ENCODE assay signal across 8 mouse cellular contexts in the genomic region with DNA sequence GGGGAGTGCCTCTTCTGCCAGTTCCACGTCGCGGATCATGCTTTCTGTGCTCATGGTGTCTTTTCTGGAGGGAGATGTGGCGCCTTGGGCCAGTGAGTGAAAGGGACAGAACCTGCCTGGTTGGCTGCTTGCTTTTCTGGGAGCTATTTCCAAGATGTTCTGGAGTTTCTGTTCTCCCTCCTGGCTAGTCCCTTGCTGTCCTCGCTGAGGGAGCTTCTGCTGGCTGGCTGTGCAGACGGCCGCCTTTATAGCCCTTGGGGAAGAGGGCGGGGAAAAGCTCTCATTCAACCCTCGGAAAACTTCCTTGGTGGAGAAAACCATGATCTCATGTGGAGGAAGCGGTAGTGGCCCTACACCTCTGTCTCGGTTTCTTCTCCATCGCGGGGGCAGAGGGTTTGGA. TPM values are rescaled to one million over a fixed set of nuclear protein-coding genes. Genes with fewer than 3 reads are reported as not detected.
DNase-seq lines count a peak whose midpoint lies in the region; ATAC-seq and TF ChIP-seq lines count a peak whose summit lies in the region.

A gene (minus strand): TSS at position 221 of the 400 bp plus-strand sequence.

- H3K9ac ChIP-seq in MEL (ENCODE audit: control insufficient read depth, low read depth, low read length, poor library complexity, severe bottlenecking): peak within 1 kb of the TSS; percentile 56
- H3K9ac ChIP-seq in embryonic facial prominence, embryonic 11.5 days (replicated peaks; ENCODE audit: low read length): peak within 1 kb of the TSS; percentile 18; the same call in 1 of the 2 replicates
- 0 out of 2 replicates have a peak within 1 kb of the TSS, but pooled peaks have one; percentile 26 for H3K9ac ChIP-seq in intestine, postnatal 0 days (ENCODE audit: low read depth, low read length)

- H3K27ac ChIP-seq in MEL (ENCODE audit: control insufficient read depth, low read depth, low read length) (peak within 1 kb of the TSS; percentile 45), macrophage (peak within 1 kb of the TSS; percentile 99)
- H3K27ac ChIP-seq in embryonic facial prominence, embryonic 11.5 days (replicated peaks; ENCODE audit: low read depth, low read length): no peak within 1 kb of the TSS
- no peak within 1 kb of the TSS for H3K27ac ChIP-seq in intestine, postnatal 0 days (ENCODE audit: low read depth, low read length)

- H3K4me3 ChIP-seq in MEL (ENCODE audit: control insufficient read depth in 1 of 2, insufficient read depth in 1 of 2, low read depth in 2 of 2, low read length in 2 of 2) (peak within 1 kb of the TSS; percentile 48 to 61), macrophage (ENCODE audit: inconsistent target) (peak within 1 kb of the TSS; percentile 92)
- H3K4me3 ChIP-seq in embryonic facial prominence, embryonic 11.5 days (ENCODE audit: low read depth, low read length): no peak within 1 kb of the TSS
- H3K4me3 ChIP-seq in intestine, postnatal 0 days (ENCODE audit: low read depth, low read length): 0 out of 2 replicates have a peak within 1 kb of the TSS, but pooled peaks have one; percentile 9

- H3K27me3 ChIP-seq in MEL (ENCODE audit: control insufficient read depth in 1 of 2, insufficient read depth in 2 of 2, low read length in 2 of 2): no peaks in the 10 kb centered on the region
- peaks cover 8% of the 10 kb centered on the region for H3K27me3 ChIP-seq in embryonic facial prominence, embryonic 11.5 days (ENCODE audit: control insufficient read depth, insufficient read depth, low read length)
- peaks cover 16% of the 10 kb centered on the region for H3K27me3 ChIP-seq in intestine, postnatal 0 days (replicated peaks; ENCODE audit: control insufficient read depth, insufficient read depth, low read length)

- H3K79me2 ChIP-seq in MEL (ENCODE audit: control insufficient read depth, insufficient read depth, low read length, poor library complexity): no peaks in the 10 kb centered on the region
- H3K79me2 ChIP-seq in macrophage (ENCODE audit: inconsistent target): peaks cover 31% of the 10 kb centered on the region

- TF ChIP-seq EP300 in MEL (IDR thresholded peaks at IDR 0.05; ENCODE audit: low read depth in 1 of 2, low read length in 2 of 2): no peak

- no peaks in the 10 kb centered on the region for H3K9me3 ChIP-seq in MEL (replicated peaks; ENCODE audit: insufficient read depth, low read length)
- no peaks in the 10 kb centered on the region for H3K9me3 ChIP-seq in embryonic facial prominence, embryonic 11.5 days (replicated peaks; ENCODE audit: control insufficient read depth, low read length)
- no peaks in the 10 kb centered on the region for H3K9me3 ChIP-seq in intestine, postnatal 0 days (ENCODE audit: control insufficient read depth)

- no peak for ATAC-seq in embryonic facial prominence, embryonic 11.5 days (replicated peaks; ENCODE audit: insufficient number of reproducible peaks, low FRiP score, low TSS enrichment, low read depth)
- no peak for ATAC-seq in intestine, postnatal 0 days

- no peak for TF ChIP-seq CTCF in MEL (IDR thresholded peaks at IDR 0.05 in 2 of 3, conservative IDR thresholded peaks at IDR 0.05 in 1 of 3; ENCODE audit: control insufficient read depth in 1 of 3, insufficient read depth in 1 of 3, low read depth in 2 of 3, low read length in 3 of 3, poor library complexity in 1 of 3, severe bottlenecking in 1 of 3)
- TF ChIP-seq CTCF in intestine, postnatal 0 days (IDR thresholded peaks at IDR 0.05; ENCODE audit: low read depth): no peak

- 44% methylated on average over 13 of the region's 13 CpGs for WGBS in embryonic facial prominence, embryonic 11.5 days
- 24% methylated on average over 13 of the region's 13 CpGs for WGBS in intestine, postnatal 0 days
- 1% methylated on average over 13 of the region's 13 CpGs for WGBS in macrophage (ENCODE audit: missing documents)

- TF ChIP-seq RAD21 in MEL (IDR thresholded peaks at IDR 0.05; ENCODE audit: low read depth, low read length): no peak

- H3K4me2 ChIP-seq in embryonic facial prominence, embryonic 11.5 days (ENCODE audit: low read depth, low read length): no peak within 1 kb of the TSS
- peak within 1 kb of the TSS; percentile 45 for H3K4me2 ChIP-seq in intestine, postnatal 0 days (replicated peaks; ENCODE audit: low read depth)

- TF ChIP-seq POLR2A in MEL (IDR thresholded peaks at IDR 0.05; ENCODE audit: control insufficient read depth in 1 of 2, insufficient read depth in 1 of 2, low read depth in 1 of 2, low read length in 2 of 2, poor library complexity in 1 of 2): peak; percentile 63 to 90; a peak in 3 of 4 replicates

- DNase-seq in MEL (ENCODE audit: low read depth, low spot score): peak; percentile 70
- no peak for DNase-seq in embryonic facial prominence, embryonic 11.5 days (ENCODE audit: low spot score)
- DNase-seq in neural tube, embryonic 10.5 days (ENCODE audit: extremely low spot score, low spot score): no peak
- DNase-seq in layer of hippocampus, adult 9-11 months: no peak
- DNase-seq in layer of hippocampus, postnatal 10 days (ENCODE audit: low spot score in 2 of 2): no peak
- DNase-seq in cerebellum, postnatal 10 days: no peak

- H3K4me1 ChIP-seq in MEL (ENCODE audit: control insufficient read depth in 1 of 2, insufficient read depth in 2 of 2, low read length in 2 of 2): peaks cover 5 to 15% of the 10 kb centered on the region in 2 experiments; a peak in 3 of 4 replicates
- H3K4me1 ChIP-seq in embryonic facial prominence, embryonic 11.5 days (ENCODE audit: control insufficient read depth, insufficient read depth, low read length): no peaks in the 10 kb centered on the region
- H3K4me1 ChIP-seq in intestine, postnatal 0 days (replicated peaks; ENCODE audit: control insufficient read depth, insufficient read depth, low read length): no peaks in the 10 kb centered on the region

- peaks cover 0 to 8% of the 10 kb centered on the region in 2 experiments; a peak in 2 of 4 replicates for H3K36me3 ChIP-seq in MEL (ENCODE audit: control insufficient read depth in 1 of 2, insufficient read depth in 2 of 2, low read length in 2 of 2)
- H3K36me3 ChIP-seq in embryonic facial prominence, embryonic 11.5 days (replicated peaks; ENCODE audit: control insufficient read depth, insufficient read depth, low read depth, low read length): no peaks in the 10 kb centered on the region
- no peaks in the 10 kb centered on the region for H3K36me3 ChIP-seq in intestine, postnatal 0 days (ENCODE audit: control insufficient read depth, insufficient read depth)
- H3K36me3 ChIP-seq in macrophage (ENCODE audit: inconsistent target): peaks cover 7% of the 10 kb centered on the region; the same call in 1 of the 2 replicates

TF ChIP-seq in MEL, 35 proteins besides CTCF, POLR2A, EP300 and RAD21:
- peak; percentile 93 for TF ChIP-seq ZMIZ1 (IDR thresholded peaks at IDR 0.05; ENCODE audit: low read depth, low read length)
- TF ChIP-seq TBP (IDR thresholded peaks at IDR 0.05; ENCODE audit: low read depth, low read length): peak; percentile 94
- TF ChIP-seq TCF12 (IDR thresholded peaks at IDR 0.05; ENCODE audit: low read depth, low read length): no peak
- TF ChIP-seq UBTF (IDR thresholded peaks at IDR 0.05; ENCODE audit: borderline replicate concordance, insufficient read depth, low read depth, low read length): no peak
- TF ChIP-seq NELFE (IDR thresholded peaks at IDR 0.05; ENCODE audit: low read depth, low read length): peak; percentile 69
- no peak for TF ChIP-seq SMC3 (IDR thresholded peaks at IDR 0.05; ENCODE audit: low read depth, low read length)
- TF ChIP-seq CHD1 (IDR thresholded peaks at IDR 0.05; ENCODE audit: low read depth, low read length): no peak
- no peak for TF ChIP-seq BHLHE40 (IDR thresholded peaks at IDR 0.05; ENCODE audit: borderline replicate concordance, low read depth, low read length)
- no peak for TF ChIP-seq USF2 (IDR thresholded peaks at IDR 0.05; ENCODE audit: borderline replicate concordance in 1 of 2, insufficient read depth in 1 of 2, low read depth in 1 of 2, low read length in 2 of 2)
- TF ChIP-seq USF1 (IDR thresholded peaks at IDR 0.05; ENCODE audit: low read depth, low read length): no peak

RNA-seq across cellular contexts. Expression of the gene that starts here (rescaled TPM):
- 0.95 and 1.2 TPM in 2 replicates for total RNA-seq in MEL (2012; rRNA removed)
- 1 to 10 TPM in 1 of 2 experiments, not detected in 1; 2.0 TPM for polyA plus RNA-seq in MEL (2012; ENCODE audit: insufficient read depth in 1 of 2, insufficient read length in 2 of 2, low read depth in 1 of 2, low replicate concordance in 2 of 2, missing spikeins in 1 of 2)
- polyA plus RNA-seq in embryonic facial prominence, embryonic 11.5 days (2014; fragmentation: Nextera tagmentation; extraction: Ambion mirVana): not detected in 2 replicates
- polyA plus RNA-seq in intestine, postnatal 0 days (2015; fragmentation: Nextera tagmentation; extraction: Ambion mirVana): 0.17 and 0.27 TPM in 2 replicates
- 1,000 to 10,000 TPM in 15 of 26 experiments, 100 to 1,000 TPM in 9, 10 to 100 TPM in 2; 27.3 to 2,224 (median 1,287) TPM for total RNA-seq in macrophage (2018; cell fraction: chromatin; rRNA removed)
- total RNA-seq in macrophage (2018; cell fraction: cytosol; rRNA removed): 1,000 to 10,000 TPM in 16 of 26 experiments, 100 to 1,000 TPM in 8, 10 to 100 TPM in 2; 22.6 to 7,596 (median 1,327) TPM
- total RNA-seq in macrophage (2018; cell fraction: nucleus; rRNA removed): 1,000 to 10,000 TPM in 20 of 26 experiments, 100 to 1,000 TPM in 5, 10 to 100 TPM in 1; 37.9 to 6,771 (median 3,087) TPM
- 20.0 to 57.4 TPM (median 38.0 TPM) in 3 replicates for polyA plus RNA-seq in macrophage (2018)
- total RNA-seq in layer of hippocampus, postnatal 10 days (2021): not detected

Comparison
In these comparisons a context has a peak if more than half of its experiments do, and no peak if none do; other contexts are left out.
1. H3K27ac ChIP-seq: peak in MEL (single experiment) and macrophage (single experiment); none in embryonic facial prominence, embryonic 11.5 days (single experiment) and intestine, postnatal 0 days (single experiment).
2. Peak in every context shown above with its lines, with median percentiles within 50 percentile points of each other: H3K9ac ChIP-seq.